Mouse (Mus musculus) forebrain, embryonic 14.5 days (tissue): ENCODE data around the gene Tbc1d10b. TPM values are rescaled to one million over a fixed set of nuclear protein-coding genes. Genes with fewer than 3 reads are reported as not detected.

ENCODE experiments used
- ATAC-seq: fragments of 200-750 bp; cut with Nextera tagmentation; 2 replicates; pipeline ENCODE4 v1.8.0; 2017; ENCODE audit warnings: mild to moderate bottlenecking, moderate library complexity
- DNase-seq: peaks from one replicate; pipeline ENCODE4 v3.0.0-alpha.2; 2015; ENCODE audit warnings: low spot score
- H3K27ac ChIP-seq: fragments of 300-500 bp; sonication (generic); 2 replicates; pipeline ENCODE4 v1.5.1; 2014; ENCODE audit warnings: low read depth, mild to moderate bottlenecking, control low read depth, low read length, moderate library complexity
- H3K27me3 ChIP-seq: fragments of 300-500 bp; sonication (generic); replicated peaks from 2 replicates; pipeline ENCODE4 v1.6.1; 2014; ENCODE audit warnings: low read length, control low read depth, mixed read lengths; ENCODE audit not compliant: control insufficient read depth, insufficient read depth
- H3K36me3 ChIP-seq: fragments of 300-500 bp; sonication (generic); 2 replicates; pipeline ENCODE4 v1.6.1; 2014; ENCODE audit warnings: low read length, control low read depth; ENCODE audit not compliant: control insufficient read depth, insufficient read depth
- H3K4me1 ChIP-seq: fragments of 300-500 bp; sonication (generic); 2 replicates; pipeline ENCODE4 v1.6.1; 2014; ENCODE audit warnings: antibody characterized with exemption, low read length, control low read depth; ENCODE audit not compliant: control insufficient read depth, insufficient read depth
- H3K4me2 ChIP-seq: fragments of 300-500 bp; sonication (generic); 2 replicates; pipeline ENCODE4 v1.6.1; 2014; ENCODE audit warnings: mild to moderate bottlenecking, control low read depth, low read length
- H3K4me3 ChIP-seq: fragments of 300-500 bp; sonication (generic); 2 replicates; pipeline ENCODE4 v1.5.1; 2014; ENCODE audit warnings: low read depth, low read length, control low read depth
- H3K9ac ChIP-seq: fragments of 300-500 bp; sonication (generic); 2 replicates; pipeline ENCODE4 v1.6.1; 2014; ENCODE audit warnings: mild to moderate bottlenecking, low read length, control low read depth, moderate library complexity
- H3K9me3 ChIP-seq: fragments of 300-500 bp; sonication (generic); replicated peaks from 2 replicates; pipeline ENCODE4 v1.6.1; 2016; ENCODE audit warnings: low read length, control low read depth, mixed read lengths; ENCODE audit not compliant: control insufficient read depth
- WGBS: fragments of 180-500 bp; shearing (Covaris S2); extraction: QIAGEN DNeasy Blood & Tissue Kit; methylation state at CpG from one replicate; pipeline ENCODE4 v1.1.7; 2014; 5-methylcytosine and 5-hydroxymethylcytosine counted together
- polyA plus RNA-seq: library from polyadenylated mRNA; unstranded; fragments of >200 nt; fragmentation: Nextera tagmentation; extraction: Ambion mirVana; gene quantifications from 2 replicates; pipeline ENCODE4 v1.2.1, GENCODE M21; 2014

The Tbc1d10b gene
- polyA plus RNA-seq, 1 experiment from 2014 or later = 13.7 TPM

GRCm38 (mm10) chr7:127244658-127245510 is 36.6 kb upstream of the Tbc1d10b start:
- no peak for DNase-seq
- no peaks in the 10 kb centered on the region for H3K9me3 ChIP-seq
- WGBS = 10% methylated on average over 30 of the region's 33 CpGs
- H3K4me3 ChIP-seq = peak overlapping the region; percentile 77
- H3K36me3 ChIP-seq = peaks cover 17% of the 10 kb centered on the region
- peak overlapping the region; percentile 95 for H3K9ac ChIP-seq
- peaks cover 9% of the 10 kb centered on the region for H3K4me1 ChIP-seq
- no peaks in the 10 kb centered on the region for H3K27me3 ChIP-seq
- ATAC-seq = peak; percentile 73
- peak overlapping the region; percentile 79 for H3K27ac ChIP-seq
- peak overlapping the region; percentile 71 for H3K4me2 ChIP-seq

- Histone ChIP-seq H3K27me3 (no peaks in the 10 kb centered on the region), H3K9me3 (no peaks in the 10 kb centered on the region), H3K4me3 (peak within 1 kb of the TSS; percentile 77), H3K4me1 (peaks cover 9% of the 10 kb centered on the region), H3K4me2 (peak within 1 kb of the TSS; percentile 71), H3K36me3 (peaks cover 13% of the 10 kb centered on the region), H3K27ac (peak within 1 kb of the TSS; percentile 79), H3K9ac (peak within 1 kb of the TSS; percentile 95)
- WGBS = under 1% methylated on average over 48 of the region's 56 CpGs
- peak; percentile 99 for ATAC-seq
- peak; percentile 96 for DNase-seq
Measured at GRCm38 (mm10) chr7:127243870-127244657, 35.8 kb upstream of the Tbc1d10b start, which contains the start of gene Zfp771. TSS of gene Zfp771 (plus strand) at chr7:127244274.

- peaks cover 9% of the 10 kb centered on the region for H3K4me1 ChIP-seq
- ATAC-seq = no peak
- H3K4me2 ChIP-seq = peak overlapping the region; percentile 71
- H3K9ac ChIP-seq = peak overlapping the region; percentile 95; the same call in 1 of the 2 replicates
- H3K27ac ChIP-seq = peak overlapping the region; percentile 79
- peak overlapping the region; percentile 77 for H3K4me3 ChIP-seq
- H3K9me3 ChIP-seq = no peaks in the 10 kb centered on the region
- DNase-seq = no peak
- no peaks in the 10 kb centered on the region for H3K27me3 ChIP-seq
- 45% methylated on average over 2 of the region's 2 CpGs for WGBS
- H3K36me3 ChIP-seq = peaks cover 17% of the 10 kb centered on the region
Measured at GRCm38 (mm10) chr7:127243361-127243867, 35.1 kb upstream of the Tbc1d10b start.

- Histone ChIP-seq H3K27ac (no peak overlapping the region), H3K9me3 (no peaks in the 10 kb centered on the region), H3K4me3 (peak overlapping the region; percentile 96; the same call in 1 of the 2 replicates), H3K4me1 (peaks cover 25% of the 10 kb centered on the region), H3K9ac (no peak overlapping the region), H3K4me2 (peak overlapping the region; percentile 92), H3K36me3 (peaks cover 55% of the 10 kb centered on the region), H3K27me3 (no peaks in the 10 kb centered on the region)
- ATAC-seq (no peak), DNase-seq (no peak)
- 56% methylated on average over 2 of the region's 2 CpGs for WGBS
Measured at GRCm38 (mm10) chr7:127234777-127235176, 26.5 kb upstream of the Tbc1d10b start.

- WGBS = 5% methylated on average over 9 of the region's 9 CpGs
- no peak for ATAC-seq
- Histone ChIP-seq H3K4me1 (peaks cover 25% of the 10 kb centered on the region), H3K36me3 (peaks cover 57% of the 10 kb centered on the region), H3K9ac (peak overlapping the region; percentile 97), H3K27me3 (no peaks in the 10 kb centered on the region), H3K27ac (peak overlapping the region; percentile 99), H3K9me3 (no peaks in the 10 kb centered on the region), H3K4me3 (peak overlapping the region; percentile 96), H3K4me2 (peak overlapping the region; percentile 92)
- DNase-seq = no peak
Measured at GRCm38 (mm10) chr7:127233765-127234164, 25.5 kb upstream of the Tbc1d10b start.

GRCm38 (mm10) chr7:127233368-127233749 is 25.1 kb upstream of the Tbc1d10b start:
- peaks cover 25% of the 10 kb centered on the region for H3K4me1 ChIP-seq
- H3K4me3 ChIP-seq = peak overlapping the region; percentile 96
- ATAC-seq (peak; percentile 47), DNase-seq (peak; percentile 50)
- peaks cover 53% of the 10 kb centered on the region for H3K36me3 ChIP-seq
- peak overlapping the region; percentile 99 for H3K27ac ChIP-seq
- peak overlapping the region; percentile 92 for H3K4me2 ChIP-seq
- WGBS = 0% methylated on average over 27 of the region's 27 CpGs
- peak overlapping the region; percentile 97 for H3K9ac ChIP-seq
- no peaks in the 10 kb centered on the region for H3K27me3 ChIP-seq
- no peaks in the 10 kb centered on the region for H3K9me3 ChIP-seq

GRCm38 (mm10) chr7:127232622-127233367 is 24.5 kb upstream of the Tbc1d10b start, which contains the start of the genes Zfp553 and Sept1:
TSS of gene Zfp553 (plus strand) at chr7:127233061.
TSS of gene Sept1 (minus strand) at chr7:127233130.
- H3K9me3 ChIP-seq = no peaks in the 10 kb centered on the region
- H3K4me1 ChIP-seq = peaks cover 25% of the 10 kb centered on the region

More at GRCm38 (mm10) chr7:127232622-127233367, 24.5 kb upstream of the Tbc1d10b start, which contains the start of the genes Zfp553 and Sept1:
- Histone ChIP-seq H3K27me3 (no peaks in the 10 kb centered on the region), H3K27ac (peak within 1 kb of the TSS; percentile 99), H3K4me2 (peak within 1 kb of the TSS; percentile 92), H3K36me3 (peaks cover 47% of the 10 kb centered on the region), H3K4me3 (peak within 1 kb of the TSS; percentile 96), H3K9ac (peak within 1 kb of the TSS; percentile 97)
- peak; percentile 93 for DNase-seq
- under 1% methylated on average over 64 of the region's 64 CpGs for WGBS
- peak; percentile 94 for ATAC-seq
